Mouse (Mus musculus): Measurements from ENCODE around the gene Olfr1008. TPM values are rescaled to one million over a fixed set of nuclear protein-coding genes. Genes with fewer than 3 reads are reported as not detected.

Olfr1008 gene
- not detected in 2 replicates for polyA plus RNA-seq (2012; rRNA removed)

GRCm38 (mm10) chr2:85689131-85689530 is at the start of gene Olfr1008:
Olfr1008 (plus strand) TSS chr2:85689431.

DNA sequence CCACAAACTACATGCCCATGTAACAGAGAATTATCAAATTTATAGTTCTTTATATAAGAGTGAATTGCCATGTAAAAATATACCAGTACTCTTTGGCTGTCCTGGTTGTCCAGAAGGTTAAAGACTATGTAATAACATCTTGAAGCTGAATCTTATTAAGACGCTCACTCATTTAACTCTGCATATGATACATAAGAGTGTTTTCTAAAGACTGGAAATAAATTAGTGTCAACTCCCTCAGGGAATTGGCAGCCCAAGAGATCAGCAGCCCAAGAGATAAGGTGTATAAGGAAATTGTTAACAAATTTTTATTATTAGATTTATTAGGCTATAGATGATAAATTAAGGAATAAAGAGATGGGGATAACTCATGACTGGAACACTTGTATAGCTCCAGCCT is 38.6 kb upstream of the Olfr1008 start, which contains the start of gene Olfr1002:
Olfr1002 (minus strand) TSS at position 101 of the 400 bp plus-strand sequence.

GRCm38 (mm10) chr2:85664355-85664754 is 24.9 kb upstream of the Olfr1008 start, which contains the start of gene Olfr154:
Olfr154 (minus strand) TSS chr2:85664455.

GRCm38 (mm10) chr2:85678667-85679066 is 10.6 kb upstream of the Olfr1008 start, which contains the start of gene Olfr1006:
Olfr1006 (minus strand) TSS chr2:85678767.

DNA sequence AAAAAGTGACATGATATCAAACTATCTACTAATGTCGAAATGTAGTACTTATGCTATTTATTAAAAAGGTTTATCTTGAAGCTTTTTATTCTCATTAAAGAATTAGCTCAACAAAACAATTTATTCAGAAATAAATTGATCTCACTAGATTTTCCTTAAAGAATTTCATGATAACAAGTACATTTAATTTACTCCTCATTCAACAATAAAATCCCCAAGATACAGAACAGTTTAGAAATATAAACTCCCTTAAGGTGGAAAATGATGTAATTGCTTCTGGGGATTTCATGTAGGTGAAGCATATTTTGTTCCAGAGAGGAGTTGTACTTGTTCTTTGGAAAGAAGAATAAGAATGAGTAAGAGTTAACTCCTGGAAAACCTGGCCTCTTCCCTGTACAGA is 25.9 kb downstream of the Olfr1008 start, which contains the start of gene Olfr1009:
Olfr1009 (plus strand) TSS at position 301 of the 400 bp plus-strand sequence.

Other genes starting within 250 kb of the Olfr1008 start
- not detected in 2 replicates for gene Olfr995, start 245.8 kb upstream of the Olfr1008 start, polyA plus RNA-seq (2012; rRNA removed)
- gene 4833423E24Rik, start 170.4 kb upstream of the Olfr1008 start, polyA plus RNA-seq (2012; rRNA removed), result 0.07 and 0.44 TPM in 2 replicates
- gene Olfr996, start 110.2 kb upstream of the Olfr1008 start, polyA plus RNA-seq (2012; rRNA removed), result not detected in 2 replicates
- not detected in 2 replicates for gene Olfr998, start 100.5 kb upstream of the Olfr1008 start, polyA plus RNA-seq (2012; rRNA removed)
- not detected in 2 replicates for gene Olfr1000, start 77.5 kb upstream of the Olfr1008 start, polyA plus RNA-seq (2012; rRNA removed)
- gene Olfr1002, start 38.7 kb upstream of the Olfr1008 start, polyA plus RNA-seq (2012; rRNA removed), result not detected in 2 replicates
- not detected in 2 replicates for gene Olfr154, start 25.0 kb upstream of the Olfr1008 start, polyA plus RNA-seq (2012; rRNA removed)
- gene Olfr1006, start 10.7 kb upstream of the Olfr1008 start, polyA plus RNA-seq (2012; rRNA removed), result not detected in 2 replicates
- not detected in 2 replicates for gene Olfr1009, start 26.0 kb downstream of the Olfr1008 start, polyA plus RNA-seq (2012; rRNA removed)
- not detected in 2 replicates for gene Olfr1012, start 73.3 kb downstream of the Olfr1008 start, polyA plus RNA-seq (2012; rRNA removed)
- not detected in 2 replicates for gene Olfr1013, start 77.7 kb downstream of the Olfr1008 start, polyA plus RNA-seq (2012; rRNA removed)
- gene Olfr1014, start 83.3 kb downstream of the Olfr1008 start, polyA plus RNA-seq (2012; rRNA removed), result not detected in 2 replicates
- gene Olfr1015, start 92.6 kb downstream of the Olfr1008 start, polyA plus RNA-seq (2012; rRNA removed), result not detected in 2 replicates
- gene Olfr1016, start 113.1 kb downstream of the Olfr1008 start, polyA plus RNA-seq (2012; rRNA removed), result not detected in 2 replicates
- gene Olfr1018, start 129.0 kb downstream of the Olfr1008 start, polyA plus RNA-seq (2012; rRNA removed), result not detected in 2 replicates
- gene Olfr1019, start 156.1 kb downstream of the Olfr1008 start, polyA plus RNA-seq (2012; rRNA removed), result not detected in 2 replicates
- gene Olfr1020, start 157.6 kb downstream of the Olfr1008 start, polyA plus RNA-seq (2012; rRNA removed), result not detected in 2 replicates
- gene Olfr1022, start 179.2 kb downstream of the Olfr1008 start, polyA plus RNA-seq (2012; rRNA removed), result not detected in 2 replicates
- not detected in 2 replicates for gene Olfr1023, start 196.2 kb downstream of the Olfr1008 start, polyA plus RNA-seq (2012; rRNA removed)
- not detected in 2 replicates for gene Olfr1024, start 215.6 kb downstream of the Olfr1008 start, polyA plus RNA-seq (2012; rRNA removed)
- not detected in 2 replicates for gene Olfr1025-ps1, start 225.8 kb downstream of the Olfr1008 start, polyA plus RNA-seq (2012; rRNA removed)
- gene Olfr1026, start 232.1 kb downstream of the Olfr1008 start, polyA plus RNA-seq (2012; rRNA removed), result not detected in 2 replicates

Measured in central nervous system, embryonic 14 days (tissue).